Mouse (Mus musculus) cerebellum, adult 9-10 months (tissue): ENCODE data around the gene Fnip1.

Source experiments
- DNase-seq: peaks from one replicate; pipeline ENCODE4 v3.0.0; 2022

Gene Fnip1

GRCm38 (mm10) chr11:54464557-54465244, 26.7 kb downstream of the Fnip1 start:
- DNase-seq, result no peak

GRCm38 (mm10) chr11:54472231-54472630, 34.2 kb downstream of the Fnip1 start:
- DNase-seq, result no peak

GRCm38 (mm10) chr11:54478414-54478813, 40.4 kb downstream of the Fnip1 start:
- DNase-seq, result no peak

- no peak for DNase-seq
Observed at GRCm38 (mm10) chr11:54486041-54486440, 48.0 kb downstream of the Fnip1 start.

GRCm38 (mm10) chr11:54491946-54492558, 54.1 kb downstream of the Fnip1 start:
- no peak for DNase-seq

GRCm38 (mm10) chr11:54492559-54492958, 54.6 kb downstream of the Fnip1 start:
- no peak for DNase-seq

- DNase-seq, result no peak
Observed at GRCm38 (mm10) chr11:54499838-54500237, 61.8 kb downstream of the Fnip1 start.

GRCm38 (mm10) chr11:54502546-54503245, 64.7 kb downstream of the Fnip1 start:
- DNase-seq, result no peak

- DNase-seq, result no peak
Observed at GRCm38 (mm10) chr11:54513584-54513983, 75.6 kb downstream of the Fnip1 start.

- DNase-seq, result peak; percentile 53
Observed at GRCm38 (mm10) chr11:54521927-54522528, 84.0 kb downstream of the Fnip1 start.

GRCm38 (mm10) chr11:54522529-54523430, 84.8 kb downstream of the Fnip1 start, which contains the start of gene Rapgef6:
Gene Rapgef6 (plus strand): TSS chr11:54522847.
- DNase-seq, result peak; percentile 99

GRCm38 (mm10) chr11:54523431-54524001, 85.5 kb downstream of the Fnip1 start:
- DNase-seq, result peak; percentile 23

- DNase-seq, result no peak
Observed at GRCm38 (mm10) chr11:54528002-54528401, 90.0 kb downstream of the Fnip1 start.

- peak; percentile 23 for DNase-seq
Observed at GRCm38 (mm10) chr11:54530391-54530790, 92.4 kb downstream of the Fnip1 start.

- no peak for DNase-seq
Observed at GRCm38 (mm10) chr11:54530916-54531315, 92.9 kb downstream of the Fnip1 start.

- no peak for DNase-seq
Observed at GRCm38 (mm10) chr11:54533834-54534233, 95.8 kb downstream of the Fnip1 start.

GRCm38 (mm10) chr11:54534871-54535270, 96.9 kb downstream of the Fnip1 start:
- peak; percentile 71 for DNase-seq

GRCm38 (mm10) chr11:54539031-54539430, 101.0 kb downstream of the Fnip1 start:
- DNase-seq, result no peak

GRCm38 (mm10) chr11:54539486-54539885, 101.5 kb downstream of the Fnip1 start:
- DNase-seq, result no peak

- DNase-seq, result no peak
Observed at GRCm38 (mm10) chr11:54540328-54540727, 102.3 kb downstream of the Fnip1 start.

- no peak for DNase-seq
Observed at GRCm38 (mm10) chr11:54542414-54542813, 104.4 kb downstream of the Fnip1 start.

GRCm38 (mm10) chr11:54554970-54555369, 117.0 kb downstream of the Fnip1 start:
- DNase-seq, result no peak
